Mouse (Mus musculus): ENCODE data around the gene Gtpbp4. TPM values are rescaled to one million over a fixed set of nuclear protein-coding genes. Genes with fewer than 3 reads are reported as not detected.
"Not testable (repeated sequence)": the region's sequence is repeated elsewhere in the genome, so short reads cannot be mapped to it uniquely, and the experiment has no call there.

Gene Gtpbp4
- total and polyA plus RNA-seq, 3 experiments = 9.5 to 296 (median 214) TPM

- H3K36me3 ChIP-seq (replicated peaks); H3K9me3 ChIP-seq (replicated peaks); DNase-seq (ENCODE audit: low spot score); H3K4me3 ChIP-seq (ENCODE audit: low read depth, low read length); H3K27me3 ChIP-seq (ENCODE audit: insufficient read depth, low read length): not testable (repeated sequence)
- TF ChIP-seq TAL1 (conservative IDR thresholded peaks at IDR 0.05; ENCODE audit: low read depth, low read length) = peak; percentile 68
- H3K4me1 ChIP-seq (ENCODE audit: insufficient read depth, low read depth, low read length) = peaks cover 43% of the 10 kb centered on the region
- peak; percentile 66 for ATAC-seq (ENCODE audit: extremely low read depth, insufficient number of reproducible peaks, low FRiP score, poor library complexity, severe bottlenecking)
Observed at GRCm38 (mm10) chr13:8959554-8959953, 36.3 kb downstream of the Gtpbp4 start.

DNA sequence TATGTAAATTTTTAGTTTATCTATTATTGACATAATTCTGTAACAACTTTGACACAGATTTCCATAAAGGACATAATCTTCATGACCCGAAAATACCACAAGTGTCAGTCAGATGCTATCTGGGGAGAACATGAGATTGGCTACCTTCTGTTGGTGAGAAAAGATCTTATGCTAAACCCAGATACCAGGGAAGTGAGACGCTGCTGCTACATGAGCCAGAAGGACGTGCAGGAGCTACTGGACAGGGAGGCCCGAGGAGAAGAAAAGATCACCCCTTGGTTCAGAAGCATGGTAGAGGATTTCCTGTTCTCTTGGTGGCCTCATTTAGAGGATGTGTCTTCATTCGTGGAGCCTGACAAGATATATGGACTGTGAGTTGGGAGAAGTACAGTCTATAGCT lies 36.8 kb downstream of the Gtpbp4 start:
- ATAC-seq (ENCODE audit: extremely low read depth, insufficient number of reproducible peaks, low FRiP score, poor library complexity, severe bottlenecking) = peak; percentile 87
- not testable (repeated sequence) for H3K36me3 ChIP-seq (replicated peaks); H3K4me3 ChIP-seq (ENCODE audit: low read depth, low read length); H3K27me3 ChIP-seq (ENCODE audit: insufficient read depth, low read length); DNase-seq (ENCODE audit: low spot score); H3K9me3 ChIP-seq (replicated peaks)
- H3K4me1 ChIP-seq (ENCODE audit: insufficient read depth, low read depth, low read length) = peaks cover 42% of the 10 kb centered on the region

DNA sequence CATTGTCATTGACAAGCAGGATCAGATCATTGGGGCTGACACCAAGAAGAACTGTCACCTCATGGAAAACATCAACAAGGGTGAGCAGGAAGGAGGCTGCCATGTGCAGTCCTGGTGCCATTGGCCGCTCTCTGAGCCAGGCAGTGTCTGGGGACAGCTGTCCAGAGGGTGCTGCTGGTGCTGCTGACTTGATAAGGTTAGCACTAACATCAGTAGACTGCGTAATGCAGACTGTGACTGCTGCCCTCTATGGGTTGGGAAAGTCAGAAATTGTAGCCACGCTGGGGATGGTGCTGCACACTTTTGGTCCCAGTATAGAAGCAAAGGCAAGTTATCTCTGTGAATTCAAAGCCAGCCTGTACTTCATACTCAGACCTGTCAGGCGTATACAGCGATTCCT lies 39.0 kb downstream of the Gtpbp4 start:
- ATAC-seq (ENCODE audit: extremely low read depth, insufficient number of reproducible peaks, low FRiP score, poor library complexity, severe bottlenecking); DNase-seq (ENCODE audit: low spot score): not testable (repeated sequence)
- peaks cover 31% of the 10 kb centered on the region for H3K4me1 ChIP-seq (ENCODE audit: insufficient read depth, low read depth, low read length)

DNA sequence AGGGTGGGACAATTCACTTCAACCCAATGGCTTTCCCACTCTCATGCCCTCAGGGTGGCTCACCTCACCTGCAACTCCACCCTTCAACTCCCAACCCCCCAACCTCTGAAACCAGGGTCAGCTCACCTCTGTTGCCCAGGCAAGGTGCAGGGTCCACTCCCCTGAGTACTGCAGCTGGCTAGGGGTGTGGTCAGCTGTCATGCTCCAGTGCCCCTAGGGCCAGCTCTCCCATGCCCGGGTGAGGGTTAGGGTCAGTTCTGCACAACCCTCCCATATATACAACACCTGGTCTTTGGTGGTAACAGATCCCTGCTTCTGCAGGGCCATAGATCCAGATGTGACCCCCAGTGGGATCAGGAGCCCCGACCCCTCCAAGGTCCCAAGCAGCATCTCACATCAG lies 40.8 kb downstream of the Gtpbp4 start:
- peaks cover 18% of the 10 kb centered on the region for H3K4me1 ChIP-seq (ENCODE audit: insufficient read depth, low read depth, low read length)
- not testable (repeated sequence) for H3K27me3 ChIP-seq (ENCODE audit: insufficient read depth, low read length); ATAC-seq (ENCODE audit: extremely low read depth, insufficient number of reproducible peaks, low FRiP score, poor library complexity, severe bottlenecking); DNase-seq (ENCODE audit: low spot score); H3K36me3 ChIP-seq (replicated peaks); H3K9me3 ChIP-seq (replicated peaks); H3K4me3 ChIP-seq (ENCODE audit: low read depth, low read length)

More for the DNA sequence above, 39.0 kb downstream of the Gtpbp4 start:
- H3K4me3 ChIP-seq (ENCODE audit: low read depth, low read length); H3K36me3 ChIP-seq (replicated peaks); H3K27me3 ChIP-seq (ENCODE audit: insufficient read depth, low read length); H3K9me3 ChIP-seq (replicated peaks): not testable (repeated sequence)

DNA sequence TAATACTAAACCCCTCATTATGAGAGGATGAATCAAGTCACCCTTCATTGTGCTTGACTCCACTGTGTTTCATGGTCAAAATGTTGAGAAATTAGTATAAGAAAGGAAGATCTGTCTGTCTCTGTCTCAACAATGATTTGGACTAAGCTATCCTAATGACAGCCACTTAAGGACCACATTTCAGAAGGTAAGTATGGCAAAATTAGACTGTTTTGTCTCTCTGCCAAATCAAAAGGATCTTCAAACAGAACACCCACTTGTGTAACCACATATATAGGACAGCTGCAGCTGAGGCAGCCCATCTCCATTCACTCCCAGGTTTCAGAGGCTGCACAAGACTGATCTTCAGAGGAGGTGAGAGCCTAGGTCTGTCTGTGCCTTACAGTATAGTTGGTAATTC lies 43.3 kb downstream of the Gtpbp4 start, which contains the start of gene Idi2:
TSS of gene Idi2 (plus strand) at position 301 of the 400 bp plus-strand sequence.
- not testable (repeated sequence) for H3K36me3 ChIP-seq (replicated peaks); H3K4me1 ChIP-seq (ENCODE audit: insufficient read depth, low read depth, low read length); H3K4me3 ChIP-seq (ENCODE audit: low read depth, low read length); H3K9me3 ChIP-seq (replicated peaks); ATAC-seq (ENCODE audit: extremely low read depth, insufficient number of reproducible peaks, low FRiP score, poor library complexity, severe bottlenecking); H3K27me3 ChIP-seq (ENCODE audit: insufficient read depth, low read length); DNase-seq (ENCODE audit: low spot score)

DNA sequence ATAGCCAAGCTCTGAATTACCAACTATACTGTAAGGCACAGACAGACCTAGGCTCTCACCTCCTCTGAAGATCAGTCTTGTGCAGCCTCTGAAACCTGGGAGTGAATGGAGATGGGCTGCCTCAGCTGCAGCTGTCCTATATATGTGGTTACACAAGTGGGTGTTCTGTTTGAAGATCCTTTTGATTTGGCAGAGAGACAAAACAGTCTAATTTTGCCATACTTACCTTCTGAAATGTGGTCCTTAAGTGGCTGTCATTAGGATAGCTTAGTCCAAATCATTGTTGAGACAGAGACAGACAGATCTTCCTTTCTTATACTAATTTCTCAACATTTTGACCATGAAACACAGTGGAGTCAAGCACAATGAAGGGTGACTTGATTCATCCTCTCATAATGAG lies 47.8 kb downstream of the Gtpbp4 start, which contains the start of gene Gm9745:
TSS of gene Gm9745 (minus strand) at position 101 of the 400 bp plus-strand sequence.
- not testable (repeated sequence) for H3K36me3 ChIP-seq (replicated peaks); H3K4me3 ChIP-seq (ENCODE audit: low read depth, low read length); H3K27me3 ChIP-seq (ENCODE audit: insufficient read depth, low read length); H3K4me1 ChIP-seq (ENCODE audit: insufficient read depth, low read depth, low read length); H3K9me3 ChIP-seq (replicated peaks); DNase-seq (ENCODE audit: low spot score); ATAC-seq (ENCODE audit: extremely low read depth, insufficient number of reproducible peaks, low FRiP score, poor library complexity, severe bottlenecking)

- not testable (repeated sequence) for ATAC-seq (ENCODE audit: extremely low read depth, insufficient number of reproducible peaks, low FRiP score, poor library complexity, severe bottlenecking); H3K9me3 ChIP-seq (replicated peaks); DNase-seq (ENCODE audit: low spot score)
Observed at GRCm38 (mm10) chr13:8943828-8944227, 52.1 kb downstream of the Gtpbp4 start.

DNA sequence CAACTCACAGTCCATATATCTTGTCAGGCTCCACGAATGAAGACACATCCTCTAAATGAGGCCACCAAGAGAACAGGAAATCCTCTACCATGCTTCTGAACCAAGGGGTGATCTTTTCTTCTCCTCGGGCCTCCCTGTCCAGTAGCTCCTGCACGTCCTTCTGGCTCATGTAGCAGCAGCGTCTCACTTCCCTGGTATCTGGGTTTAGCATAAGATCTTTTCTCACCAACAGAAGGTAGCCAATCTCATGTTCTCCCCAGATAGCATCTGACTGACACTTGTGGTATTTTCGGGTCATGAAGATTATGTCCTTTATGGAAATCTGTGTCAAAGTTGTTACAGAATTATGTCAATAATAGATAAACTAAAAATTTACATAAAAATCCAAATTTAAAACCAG lies 54.2 kb downstream of the Gtpbp4 start:
- H3K4me3 ChIP-seq (ENCODE audit: low read depth, low read length); H3K27me3 ChIP-seq (ENCODE audit: insufficient read depth, low read length); H3K36me3 ChIP-seq (replicated peaks); H3K9me3 ChIP-seq (replicated peaks); DNase-seq (ENCODE audit: low spot score): not testable (repeated sequence)
- ATAC-seq (ENCODE audit: extremely low read depth, insufficient number of reproducible peaks, low FRiP score, poor library complexity, severe bottlenecking) = peak; percentile 90
- H3K4me1 ChIP-seq (ENCODE audit: insufficient read depth, low read depth, low read length) = peaks cover 28% of the 10 kb centered on the region

More at GRCm38 (mm10) chr13:8943828-8944227, 52.1 kb downstream of the Gtpbp4 start:
- not testable (repeated sequence) for H3K36me3 ChIP-seq (replicated peaks); H3K27me3 ChIP-seq (ENCODE audit: insufficient read depth, low read length); H3K4me3 ChIP-seq (ENCODE audit: low read depth, low read length)
- peaks cover 23% of the 10 kb centered on the region for H3K4me1 ChIP-seq (ENCODE audit: insufficient read depth, low read depth, low read length)

DNA sequence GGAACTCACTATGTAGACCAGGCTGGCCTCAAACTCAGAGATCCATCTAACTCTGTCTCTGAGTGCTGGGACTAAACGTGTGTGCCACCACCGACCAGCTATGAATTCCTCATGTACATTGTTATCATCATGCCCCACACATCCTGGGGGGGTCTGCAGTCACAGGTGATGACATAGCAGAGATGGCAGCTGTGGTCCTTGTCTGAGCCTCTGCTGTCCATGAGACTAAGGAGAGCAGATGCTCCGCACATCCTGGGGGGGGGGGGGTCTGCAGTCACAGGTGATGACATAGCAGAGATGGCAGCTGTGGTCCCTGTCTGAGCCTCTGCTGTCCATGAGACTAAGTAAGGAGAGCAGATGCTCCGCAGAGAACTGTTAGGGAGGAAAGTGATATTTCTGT lies 54.8 kb downstream of the Gtpbp4 start:
- 0 out of 2 replicates have a peak, but pooled peaks have one; percentile 22 for ATAC-seq (ENCODE audit: extremely low read depth, insufficient number of reproducible peaks, low FRiP score, poor library complexity, severe bottlenecking)
- H3K9me3 ChIP-seq (replicated peaks); H3K4me3 ChIP-seq (ENCODE audit: low read depth, low read length); H3K36me3 ChIP-seq (replicated peaks); H3K27me3 ChIP-seq (ENCODE audit: insufficient read depth, low read length); DNase-seq (ENCODE audit: low spot score): not testable (repeated sequence)
- peaks cover 28% of the 10 kb centered on the region for H3K4me1 ChIP-seq (ENCODE audit: insufficient read depth, low read depth, low read length)
- peak; percentile 56 for TF ChIP-seq TAL1 (conservative IDR thresholded peaks at IDR 0.05; ENCODE audit: low read depth, low read length)

GRCm38 (mm10) chr13:8937611-8938140 lies 58.2 kb downstream of the Gtpbp4 start:
- H3K27me3 ChIP-seq (ENCODE audit: insufficient read depth, low read length); H3K4me3 ChIP-seq (ENCODE audit: low read depth, low read length); DNase-seq (ENCODE audit: low spot score); H3K36me3 ChIP-seq (replicated peaks); ATAC-seq (ENCODE audit: extremely low read depth, insufficient number of reproducible peaks, low FRiP score, poor library complexity, severe bottlenecking); H3K9me3 ChIP-seq (replicated peaks): not testable (repeated sequence)
- peaks cover 38% of the 10 kb centered on the region for H3K4me1 ChIP-seq (ENCODE audit: insufficient read depth, low read depth, low read length)

Data from G1E (cell line).